Mouse (Mus musculus): ENCODE results near the gene Slc25a26.

DNA sequence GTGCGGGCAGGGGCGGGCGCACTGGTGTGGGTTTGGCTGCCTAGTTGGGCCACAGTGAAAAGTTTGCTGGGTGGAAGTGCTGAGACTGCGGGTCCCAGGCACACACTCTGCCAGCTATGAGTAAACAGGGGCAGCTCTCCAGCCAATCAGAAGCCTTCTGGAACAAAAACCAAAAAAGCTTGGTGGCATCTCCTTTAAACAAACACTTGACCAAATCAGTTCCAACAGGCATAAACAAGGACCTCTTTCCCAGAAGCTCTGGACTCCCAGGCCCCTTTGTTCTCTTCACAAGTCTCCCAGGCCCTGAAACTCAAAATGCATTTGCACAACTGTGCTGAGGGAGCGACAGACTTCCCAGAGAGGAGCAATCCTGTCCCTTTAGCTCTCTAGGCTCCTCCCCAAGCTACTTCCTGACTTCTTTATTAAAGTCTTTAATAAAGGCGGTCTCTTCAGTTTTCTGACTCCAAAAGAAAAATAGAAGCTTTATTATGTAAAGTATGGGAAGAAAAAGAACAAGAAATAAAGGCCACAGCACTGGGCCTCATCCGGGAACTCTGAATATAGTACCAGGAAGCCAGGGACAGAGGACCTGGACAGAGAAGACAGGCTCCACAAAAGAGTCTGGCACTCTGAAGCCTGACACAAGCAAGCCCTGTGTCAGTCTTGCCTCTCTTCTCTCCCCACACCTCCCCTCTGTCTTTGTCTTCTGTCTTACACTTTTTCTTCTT is 131.1 kb downstream of the Slc25a26 start:
- TF ChIP-seq CTCF (IDR thresholded peaks at IDR 0.05; ENCODE audit: borderline replicate concordance, control insufficient read depth, extremely low read depth, insufficient read depth, low read length, poor library complexity), result no peak
- TF ChIP-seq POLR2A (IDR thresholded peaks at IDR 0.05; ENCODE audit: control insufficient read depth, extremely low read depth, insufficient read depth, low read length, poor library complexity), result no peak

All from thymus, adult 2 months (tissue).